Mouse (Mus musculus) thymus, postnatal 0 days (tissue): ENCODE measurements around the gene Eif4b. TPM values are rescaled to one million over a fixed set of nuclear protein-coding genes. Genes with fewer than 3 reads are reported as not detected.

Experiments
- DNase-seq: peaks from one replicate; pipeline ENCODE4 v3.0.0-alpha.2; 2015; ENCODE audit warnings: low spot score
- polyA plus RNA-seq: library from polyadenylated mRNA; unstranded; fragments of >200 nt; fragmentation: Nextera tagmentation; extraction: Ambion mirVana; gene quantifications from 2 replicates; pipeline ENCODE4 v1.2.1, GENCODE M21; 2015

Eif4b gene
- 93.3 and 103 TPM in 2 replicates for polyA plus RNA-seq

DNA sequence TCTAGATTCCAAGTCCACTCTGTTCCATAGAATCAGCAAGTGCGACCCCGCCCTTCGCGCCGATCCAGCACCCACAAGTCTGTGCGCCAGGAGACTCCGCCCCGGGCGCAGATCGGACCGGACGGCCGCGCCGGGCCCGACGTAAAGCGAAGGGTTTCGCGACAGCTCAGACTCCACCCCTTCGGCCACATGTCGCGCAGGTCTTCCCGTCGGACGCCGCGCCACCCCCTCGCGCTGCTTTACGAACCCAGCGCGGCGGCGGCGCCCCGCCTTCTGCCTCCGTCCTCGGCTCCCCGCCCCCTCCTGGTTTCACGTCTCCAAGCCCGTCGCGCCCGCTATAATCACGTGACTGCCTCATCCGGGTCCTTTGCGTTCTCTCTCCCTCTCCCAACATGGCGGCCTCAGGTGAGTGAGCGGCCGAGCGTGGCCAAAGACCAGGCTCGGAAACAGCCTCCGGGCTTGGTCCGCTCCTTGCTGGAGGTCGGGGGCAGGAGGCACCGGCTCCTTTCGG lies at the start of gene Eif4b:
Eif4b (plus strand) TSS at position 215 of the 511 bp plus-strand sequence.
- DNase-seq, result peak; percentile 99

DNA sequence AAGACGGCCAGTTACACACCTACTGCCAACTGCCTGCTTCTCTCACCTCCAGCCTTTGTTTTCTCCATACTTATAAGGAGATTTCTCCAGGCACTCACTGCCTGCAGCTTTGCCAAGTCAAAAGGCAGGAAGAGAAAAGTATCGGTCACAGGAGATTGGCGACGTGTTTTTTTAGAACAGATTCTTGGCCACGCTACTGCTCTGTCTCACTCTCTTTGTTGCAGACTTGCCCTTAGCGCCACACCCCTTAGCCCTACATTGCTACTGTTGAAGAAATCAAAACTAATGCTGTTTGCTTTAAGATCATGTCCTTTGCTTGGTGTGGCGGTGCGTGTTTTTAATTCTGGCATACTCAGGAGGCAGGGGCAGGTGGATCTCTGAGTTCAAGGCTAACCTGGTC lies 49.7 kb upstream of the Eif4b start:
- no peak for DNase-seq

DNA sequence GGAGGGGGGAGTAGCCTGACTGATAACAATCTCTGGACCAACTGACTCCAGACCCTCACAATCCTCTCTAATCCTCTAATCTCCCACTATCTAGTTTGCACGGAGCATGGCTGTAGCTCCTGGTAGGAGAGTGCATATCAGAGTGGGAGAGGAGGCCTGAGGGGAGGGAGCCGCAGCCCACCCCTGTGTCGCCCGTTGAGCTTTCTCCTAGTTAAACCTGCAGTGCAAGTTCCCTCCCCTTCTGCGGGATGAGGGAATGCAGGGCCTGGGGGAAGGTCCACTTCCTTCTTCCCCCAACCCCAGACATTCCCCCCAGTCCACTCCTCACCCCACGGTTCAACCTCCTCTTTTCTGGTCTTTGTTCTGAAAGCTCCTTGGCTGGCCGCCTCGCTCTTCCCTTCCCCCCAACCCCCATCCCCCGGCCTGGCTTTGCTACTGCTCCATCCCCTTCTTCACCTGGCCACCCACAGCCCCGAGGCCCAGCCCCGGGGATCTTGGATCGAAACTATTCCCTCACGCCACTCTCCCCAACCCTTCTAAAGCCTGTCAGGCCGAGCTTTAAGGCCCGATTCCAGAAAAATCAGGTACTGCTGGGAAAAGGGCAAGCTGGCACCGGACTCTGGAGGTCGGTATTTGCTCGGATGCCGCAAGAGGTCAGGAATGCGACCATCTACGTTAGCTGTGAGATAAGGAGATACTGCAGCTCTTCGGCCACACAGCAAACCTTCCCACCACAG lies 48.3 kb upstream of the Eif4b start:
- DNase-seq, result no peak

GRCm38 (mm10) chr15:102026430-102026829 lies 47.1 kb upstream of the Eif4b start:
- DNase-seq, result no peak

- DNase-seq, result peak; percentile 7
Observed at GRCm38 (mm10) chr15:102028040-102028439, 45.5 kb upstream of the Eif4b start, which contains the start of gene Krt18. TSS of gene Krt18 (plus strand) at chr15:102028180.

GRCm38 (mm10) chr15:102034121-102035053 lies 39.2 kb upstream of the Eif4b start:
- DNase-seq, result no peak

GRCm38 (mm10) chr15:102040277-102040676 lies 33.3 kb upstream of the Eif4b start:
- no peak for DNase-seq

DNA sequence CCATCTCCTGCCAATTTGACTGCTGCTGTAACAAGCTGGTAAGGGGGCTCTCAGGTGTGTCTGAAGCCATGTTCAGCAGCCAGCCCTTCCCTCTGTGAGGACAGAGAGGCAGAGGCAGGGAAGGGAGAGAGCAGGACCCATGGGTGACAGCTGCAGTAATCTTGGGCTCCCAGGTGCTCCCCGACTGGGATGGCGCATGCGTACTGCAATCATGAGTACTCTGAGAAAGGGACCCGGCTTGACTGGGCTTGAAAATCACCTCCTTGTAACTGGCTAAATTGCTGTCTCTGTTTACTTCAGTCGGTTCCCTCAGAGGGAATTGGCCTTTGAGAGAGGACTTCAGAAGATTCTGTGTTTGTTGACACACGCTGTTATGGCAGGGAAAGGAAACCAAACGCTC lies 31.6 kb upstream of the Eif4b start:
- DNase-seq, result no peak

DNA sequence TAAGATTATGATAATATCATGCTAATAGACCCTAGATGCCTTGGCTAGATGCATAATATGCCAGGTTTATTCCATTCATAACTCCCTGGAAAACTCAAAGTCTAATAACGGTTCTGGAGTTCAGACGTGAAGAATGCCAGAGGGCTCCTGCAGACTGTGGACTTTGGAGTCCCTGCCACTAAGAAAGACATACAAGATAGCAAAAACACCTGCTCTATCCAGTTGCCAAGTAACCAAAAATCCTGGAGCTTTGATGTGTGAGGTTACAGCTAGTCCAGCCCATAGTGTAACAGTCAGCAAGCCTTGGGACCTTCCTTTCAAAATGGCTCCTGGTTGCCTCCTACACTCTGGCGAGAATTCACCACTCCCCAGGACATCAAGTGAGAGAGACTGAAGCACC lies 28.8 kb upstream of the Eif4b start:
- DNase-seq, result no peak

DNA sequence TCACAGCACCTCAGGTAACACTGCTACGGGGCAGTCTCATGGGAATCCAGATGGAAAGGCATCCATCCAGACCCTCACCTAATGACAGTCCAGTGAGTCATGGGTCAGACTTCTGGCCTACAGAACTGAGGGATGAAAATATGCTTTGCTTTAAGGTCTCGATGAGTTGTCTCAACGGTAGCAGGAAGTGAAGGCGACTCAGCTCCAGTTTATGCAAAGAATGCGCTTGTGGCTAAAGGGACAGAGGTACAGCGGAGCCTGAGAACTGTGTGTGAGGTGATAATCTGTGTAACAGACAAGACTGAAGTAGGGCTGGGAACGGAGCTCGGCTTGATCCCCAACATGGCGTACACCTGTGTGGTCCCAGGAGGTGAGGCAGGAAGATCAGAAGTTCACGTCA lies 27.9 kb upstream of the Eif4b start:
- no peak for DNase-seq

- DNase-seq, result no peak
Observed at GRCm38 (mm10) chr15:102048006-102048405, 25.6 kb upstream of the Eif4b start.

DNA sequence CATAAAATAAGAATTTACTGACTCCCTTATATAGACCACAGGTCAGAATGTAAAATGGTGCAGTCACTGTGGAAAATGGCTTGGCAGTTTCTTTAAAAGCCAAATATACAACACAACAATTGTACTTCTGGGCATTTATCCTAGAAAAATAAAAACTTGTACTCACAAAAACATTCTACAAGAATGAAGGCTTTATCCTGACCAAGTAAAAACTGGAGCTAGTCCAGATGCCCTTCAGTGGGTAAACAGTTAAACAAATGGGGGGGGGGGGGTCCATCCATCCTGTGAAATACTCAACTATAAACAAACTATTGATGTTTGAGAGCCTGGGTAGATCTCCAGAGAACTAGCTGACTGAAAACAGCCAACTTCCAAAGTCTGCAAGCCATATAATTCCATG lies 23.7 kb upstream of the Eif4b start:
- no peak for DNase-seq

DNA sequence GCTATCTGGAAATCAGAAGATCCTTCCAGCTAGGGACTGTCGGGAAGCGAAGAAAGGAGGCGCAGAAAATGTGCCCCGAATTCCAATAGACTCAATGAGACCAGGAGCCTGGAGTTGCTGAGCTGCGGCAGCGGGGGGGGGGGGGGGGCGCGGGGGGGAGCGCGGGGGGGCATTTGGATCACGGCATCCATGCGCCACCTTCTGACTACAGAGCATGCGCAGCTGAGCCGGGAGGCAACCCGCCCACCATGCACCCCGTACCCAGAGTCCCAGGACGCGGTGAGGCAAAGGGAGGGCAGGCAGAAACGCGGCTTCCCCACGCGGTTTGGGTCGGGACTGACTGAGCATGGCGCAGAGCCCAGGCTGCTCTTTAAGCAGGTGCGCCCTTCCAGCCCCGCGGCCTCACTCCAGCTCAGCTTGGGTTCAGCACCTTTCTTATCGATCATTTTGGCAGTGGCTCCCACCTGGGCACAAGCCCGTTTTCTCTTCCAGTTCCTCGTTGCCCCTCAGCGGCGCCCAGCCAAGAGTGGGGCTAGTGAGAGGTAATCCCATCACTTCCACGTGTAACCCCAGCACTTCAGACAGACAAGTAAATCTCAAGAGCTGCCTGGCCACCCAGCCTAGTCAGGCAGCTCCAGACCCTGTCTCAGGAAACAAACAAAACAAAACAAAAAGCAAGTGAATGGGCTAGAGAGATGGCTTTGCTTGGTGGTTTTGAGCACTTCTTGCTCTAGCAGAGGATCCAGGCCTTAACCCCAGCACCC lies 21.5 kb upstream of the Eif4b start:
- DNase-seq, result peak; percentile 63

DNA sequence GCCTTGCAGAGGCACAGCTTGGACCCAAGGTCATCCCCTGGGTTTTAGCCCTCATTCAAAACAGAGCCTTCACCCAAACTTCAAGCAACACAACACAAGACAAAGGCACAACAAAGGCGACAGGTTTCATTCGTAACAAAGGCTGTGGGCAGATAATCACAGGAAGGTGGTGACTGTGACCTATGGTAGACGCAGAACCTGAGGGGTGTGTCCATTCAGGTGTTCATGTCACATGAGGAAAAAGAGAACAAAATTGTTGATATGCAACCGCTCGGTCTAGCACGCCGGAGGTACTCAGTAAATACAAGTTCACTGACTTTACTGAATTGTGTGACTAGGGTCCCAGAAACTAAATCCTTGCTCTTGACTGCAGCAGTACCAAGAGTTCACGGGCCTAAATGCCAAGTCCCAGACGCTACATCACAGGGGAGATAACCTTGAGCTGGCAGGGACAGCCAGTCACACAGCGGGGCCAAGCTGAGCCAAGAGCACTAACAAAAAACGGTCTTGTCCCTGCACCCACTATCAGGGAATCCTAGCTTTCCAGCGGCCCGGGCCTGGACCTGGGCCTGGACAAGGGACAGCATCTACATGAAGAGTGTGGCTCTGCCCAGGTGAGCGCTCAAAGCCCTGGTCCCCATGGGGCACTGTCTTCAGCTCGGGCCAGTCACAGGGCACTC lies 16.9 kb upstream of the Eif4b start:
- DNase-seq, result no peak

- DNase-seq, result peak; percentile 91
Observed at GRCm38 (mm10) chr15:102065661-102066325, 7.8 kb upstream of the Eif4b start.

GRCm38 (mm10) chr15:102070476-102071467 lies 2.8 kb upstream of the Eif4b start:
- no peak for DNase-seq

GRCm38 (mm10) chr15:102072963-102073558 lies 512 bp upstream of the Eif4b start:
- no peak for DNase-seq

GRCm38 (mm10) chr15:102074070-102074731 lies 628 bp downstream of the Eif4b start:
- peak; percentile 60 for DNase-seq
